Mouse (Mus musculus): ENCODE data around the gene Uchl4. TPM values are rescaled to one million over a fixed set of nuclear protein-coding genes. Genes with fewer than 3 reads are reported as not detected.
"Not testable (repeated sequence)": the region's sequence is repeated elsewhere in the genome, so short reads cannot be mapped to it uniquely, and the experiment has no call there.

Gene Uchl4
- total RNA-seq, 2 experiments from 2014 or later = 1.2 to 1.6 TPM

GRCm38 (mm10) chr9:64268836-64269235 is 33.8 kb downstream of the Uchl4 start:
- DNase-seq; intact Hi-C loops (cut with DNase I): not testable (repeated sequence)

GRCm38 (mm10) chr9:64271249-64271648 is 36.2 kb downstream of the Uchl4 start:
- intact Hi-C loops (cut with DNase I) = no loop called here
- no peak for DNase-seq

GRCm38 (mm10) chr9:64272611-64273010 is 37.6 kb downstream of the Uchl4 start:
- peak; percentile 47 to 65 for DNase-seq
- intact Hi-C loops (cut with DNase I) = loop anchor here (2.0 kb wide), 1 partner anchor 134 kb away; no protein-coding TSS in a partner anchor

- DNase-seq = no peak
- intact Hi-C loops (cut with DNase I) = loop anchor here (2.0 kb wide), 1 partner anchor 135 kb away; no protein-coding TSS in a partner anchor
These were observed 38.8 kb downstream of the Uchl4 start for GRCm38 (mm10) chr9:64273757-64274156.

- DNase-seq = no peak
- intact Hi-C loops (cut with DNase I) = no loop called here
These were observed 39.3 kb downstream of the Uchl4 start for GRCm38 (mm10) chr9:64274291-64274690.

GRCm38 (mm10) chr9:64274919-64275318 is 39.9 kb downstream of the Uchl4 start:
- intact Hi-C loops (cut with DNase I) = no loop called here

GRCm38 (mm10) chr9:64277706-64278105 is 42.7 kb downstream of the Uchl4 start:
- peak; percentile 64 to 80 for DNase-seq
- intact Hi-C loops (cut with DNase I) = no loop called here

More at GRCm38 (mm10) chr9:64274919-64275318, 39.9 kb downstream of the Uchl4 start:
- no peak for DNase-seq

GRCm38 (mm10) chr9:64278665-64279310 is 43.8 kb downstream of the Uchl4 start:
- DNase-seq = no peak
- intact Hi-C loops (cut with DNase I) = no loop called here

- intact Hi-C loops (cut with DNase I) = no loop called here
- peak; percentile 96 to 98 for DNase-seq
These were observed 46.2 kb downstream of the Uchl4 start, which contains the start of gene Tipin for GRCm38 (mm10) chr9:64281105-64281780. TSS of gene Tipin (plus strand) at chr9:64281581.

- intact Hi-C loops (cut with DNase I) = no loop called here
- DNase-seq = no peak
These were observed 46.8 kb downstream of the Uchl4 start for GRCm38 (mm10) chr9:64281781-64282178.

GRCm38 (mm10) chr9:64282404-64282987 is 47.5 kb downstream of the Uchl4 start:
- intact Hi-C loops (cut with DNase I) = no loop called here
- no peak for DNase-seq

Small RNAs within 50 kb of the gene (microRNA-seq; reads per million reads assigned to microRNA genes)
- 0 reads per million in 2 experiments for gene Gm24106

Other genes starting within 250 kb of the Uchl4 start
- 10 to 100 TPM; 13.6 to 15.5 TPM for gene Smad6, start 213.1 kb upstream of the Uchl4 start, total RNA-seq (2021)
- gene Lctl, start 118.1 kb upstream of the Uchl4 start, total RNA-seq (2021) = under 1 TPM; 0.14 to 0.29 TPM
- gene Zwilch, start 62.1 kb upstream of the Uchl4 start, total RNA-seq (2021) = 1 to 10 TPM; 1.9 to 3.8 TPM
- gene Rpl4, start 61.8 kb upstream of the Uchl4 start, total RNA-seq (2021) = 100 to 1,000 TPM; 461 to 503 TPM
- gene Snapc5, start 55.9 kb upstream of the Uchl4 start, total RNA-seq (2021) = 10 to 100 TPM; 20.0 to 22.9 TPM
- 10 to 100 TPM; 50.0 to 52.9 TPM for gene Map2k1, start 18.4 kb downstream of the Uchl4 start, total RNA-seq (2021)
- gene Tipin, start 46.4 kb downstream of the Uchl4 start, total RNA-seq (2021) = 10 to 100 TPM; 11.2 to 12.1 TPM
- gene Dis3l, start 106.1 kb downstream of the Uchl4 start, total RNA-seq (2021) = 10 to 100 TPM; 22.6 to 25.1 TPM
- 1 to 10 TPM; 3.6 to 4.2 TPM for gene Megf11, start 150.4 kb downstream of the Uchl4 start, total RNA-seq (2021)

All from heart, postnatal 14 days (tissue).